Mouse (Mus musculus) cortical plate, adult 2 months (tissue): ENCODE results near the gene Sde2.

Source experiments
- CTCF ChIP-seq: fragments of 200-500 bp; IDR thresholded peaks from 2 replicates; pipeline ENCODE4 v1.5.1; 2011; ENCODE audit warnings: mild to moderate bottlenecking, control low read depth, low read length; ENCODE audit not compliant: insufficient read depth; ENCODE audit errors: extremely low read depth
- POLR2A ChIP-seq: fragments of 200-500 bp; IDR thresholded peaks from 2 replicates; pipeline ENCODE4 v1.6.1; 2011; ENCODE audit warnings: mild to moderate bottlenecking, low read length, control low read depth; ENCODE audit not compliant: insufficient read depth; ENCODE audit errors: extremely low read depth

DNA sequence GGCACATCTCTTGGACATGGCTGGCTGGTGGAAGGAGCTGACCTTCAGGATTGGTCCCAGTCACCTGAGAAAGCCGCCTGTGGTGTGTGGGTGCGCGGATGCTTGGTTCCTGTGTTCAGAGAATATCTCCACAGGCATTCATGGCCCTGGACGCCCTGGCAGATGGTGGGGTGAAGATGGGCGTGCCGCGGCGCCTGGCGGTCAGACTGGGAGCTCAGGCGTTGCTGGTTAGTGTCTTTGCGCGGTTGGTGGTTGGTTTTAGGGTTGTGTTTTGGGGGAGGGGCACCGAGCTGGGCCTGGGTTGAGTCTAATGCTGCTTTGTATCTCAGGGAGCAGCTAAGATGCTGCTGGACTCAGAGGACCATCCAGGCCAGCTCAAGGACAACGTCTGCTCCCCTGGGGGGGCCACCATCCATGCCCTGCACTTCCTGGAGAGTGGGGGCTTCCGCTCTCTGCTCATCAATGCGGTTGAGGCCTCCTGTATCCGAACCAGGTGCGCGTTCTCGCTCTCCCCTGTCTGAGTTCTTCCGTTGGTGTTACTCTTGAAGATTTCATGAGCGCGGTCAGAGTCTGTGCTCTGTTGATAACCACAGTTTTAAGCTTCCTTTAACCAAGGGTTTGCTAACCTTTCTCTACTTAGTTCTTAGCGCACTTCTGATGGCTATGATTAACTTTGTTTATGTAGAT, 55.7 kb downstream of the Sde2 start:
- TF ChIP-seq CTCF (no peak), POLR2A (no peak)
